Mouse (Mus musculus) lung, postnatal 10 days (tissue): ENCODE results near the gene Ugt1a9.
"Not testable (repeated sequence)": the region's sequence is repeated elsewhere in the genome, so short reads cannot be mapped to it uniquely, and the experiment has no call there.

Experiments used
- DNase-seq: peaks from one replicate; pipeline ENCODE4 v3.0.0; 2021

Gene Ugt1a9

DNA sequence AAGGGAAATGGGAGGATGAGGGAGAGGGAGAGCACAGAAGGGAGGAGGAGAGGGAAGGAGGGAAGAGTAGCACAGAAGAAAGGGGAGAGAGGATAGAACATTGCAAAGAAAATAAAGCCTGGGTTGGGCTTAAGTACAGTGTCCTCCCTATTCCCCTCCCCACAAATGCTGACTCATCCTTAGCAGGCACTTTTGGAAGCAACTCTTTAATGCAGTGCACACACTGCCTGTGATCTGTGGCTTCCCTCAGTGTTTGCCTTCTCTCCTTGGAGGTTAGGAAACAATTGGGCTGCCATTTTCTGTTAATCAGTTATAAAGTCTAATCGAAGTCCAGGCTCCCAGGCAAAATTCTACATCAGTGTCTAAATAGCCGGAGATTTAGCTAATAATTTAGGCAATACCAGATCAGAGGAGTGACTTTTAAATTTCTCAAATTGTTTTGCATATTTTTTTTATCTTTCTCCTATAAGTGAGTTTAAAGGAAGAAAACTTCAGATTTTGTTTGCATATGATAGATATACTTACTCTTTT is 38.5 kb downstream of the Ugt1a9 start:
- not testable (repeated sequence) for DNase-seq

DNA sequence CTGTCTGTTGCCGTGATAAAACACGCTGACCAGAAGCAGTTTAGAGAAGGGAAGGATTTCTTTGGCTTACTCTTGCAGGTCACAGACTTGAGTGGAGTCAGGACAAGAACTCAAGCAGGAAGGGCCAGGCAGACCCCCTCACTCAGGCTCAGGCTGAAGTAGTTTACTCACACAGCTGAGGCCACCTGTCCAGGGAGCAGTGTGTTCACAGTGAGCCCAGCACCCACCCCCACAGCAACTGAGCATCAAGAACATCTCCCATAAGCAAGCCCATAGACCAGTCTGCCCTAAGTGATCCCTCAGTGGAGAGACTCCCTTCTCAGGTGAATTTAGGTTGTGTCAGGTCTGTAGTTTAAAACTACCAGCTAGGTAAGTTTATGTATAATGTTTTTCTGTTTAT is 39.0 kb downstream of the Ugt1a9 start:
- DNase-seq = not testable (repeated sequence)

DNA sequence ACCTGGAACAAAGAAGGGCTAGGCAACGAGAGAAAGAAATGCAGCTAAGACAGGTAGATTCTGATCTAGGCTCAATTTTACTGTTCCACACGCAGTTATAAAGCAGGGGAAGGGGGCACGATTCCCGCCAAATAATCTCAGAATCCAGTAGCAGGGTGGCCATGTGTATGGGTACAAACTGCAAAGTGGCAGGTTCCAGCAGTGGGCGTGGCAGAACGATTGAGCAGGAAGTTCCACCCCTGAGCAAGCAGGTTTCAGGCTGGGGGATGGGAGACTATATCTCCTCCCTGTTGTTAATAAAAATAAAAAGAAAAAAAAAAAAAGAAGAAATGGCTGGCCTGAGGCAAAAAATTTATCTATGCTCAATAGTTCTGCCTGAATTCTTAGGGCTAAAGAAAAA is 42.2 kb downstream of the Ugt1a9 start:
- not testable (repeated sequence) for DNase-seq

DNA sequence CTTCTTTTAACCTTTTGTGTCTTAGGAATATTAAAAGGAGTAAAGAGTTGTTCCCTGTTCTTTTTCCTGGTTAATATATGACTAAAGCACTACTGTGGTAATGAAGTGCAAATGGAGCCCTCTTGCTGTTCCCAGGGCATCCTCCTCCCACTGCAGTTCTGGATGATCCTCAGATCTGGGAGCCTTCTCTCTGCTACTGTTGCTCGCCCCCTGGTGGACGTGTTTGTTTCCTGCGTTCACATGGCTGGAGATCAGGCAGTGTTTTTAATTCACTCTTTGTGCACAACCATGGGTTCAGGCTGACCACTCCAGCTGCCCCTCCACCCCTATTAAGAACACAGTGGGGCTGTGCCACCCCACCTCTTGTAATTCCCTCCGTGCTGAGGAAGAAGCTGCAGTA is 50.0 kb downstream of the Ugt1a9 start:
- DNase-seq = not testable (repeated sequence)

DNA sequence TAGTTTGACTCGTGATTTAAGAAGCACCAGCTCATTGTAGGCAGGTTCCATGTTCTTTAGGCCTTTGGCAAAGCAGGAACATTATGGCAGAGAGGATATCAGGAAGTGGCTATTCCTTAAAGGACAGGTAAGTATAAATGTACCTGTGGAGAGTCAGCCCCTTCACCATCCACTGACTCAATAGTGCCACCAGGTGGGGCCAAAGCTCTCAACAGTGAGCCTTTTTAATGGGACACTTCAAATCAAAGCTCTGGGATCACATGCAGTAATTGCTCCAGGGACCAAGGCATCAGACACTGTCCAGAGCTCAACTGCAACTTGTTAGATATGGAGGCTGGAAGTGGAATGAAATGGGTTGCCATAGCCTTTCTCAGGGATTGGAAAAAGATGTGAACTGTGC is 50.9 kb downstream of the Ugt1a9 start:
- peak; percentile 62 for DNase-seq

- peak; percentile 24 for DNase-seq
These were observed 55.3 kb downstream of the Ugt1a9 start for GRCm38 (mm10) chr1:88125827-88126360.

GRCm38 (mm10) chr1:88129091-88129490 is 58.5 kb downstream of the Ugt1a9 start:
- not testable (repeated sequence) for DNase-seq

DNA sequence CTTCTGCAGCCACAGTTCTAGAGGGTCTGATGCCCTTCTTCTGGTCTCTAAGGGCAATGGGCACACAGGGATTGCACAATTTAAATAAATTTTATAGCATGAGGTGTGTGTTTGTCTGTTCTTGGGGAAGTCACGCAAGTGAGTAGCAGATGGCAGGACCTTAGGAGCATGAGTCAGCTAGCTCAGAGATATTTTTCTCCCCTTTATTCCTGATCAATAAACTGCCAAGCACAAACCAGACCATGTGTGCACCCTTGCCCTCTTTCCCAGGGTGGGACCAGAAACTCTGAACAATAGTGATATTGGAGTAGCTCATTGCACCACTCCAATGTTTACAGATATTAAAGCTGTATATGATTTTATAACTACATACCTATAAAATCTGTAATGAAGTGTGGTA is 59.6 kb downstream of the Ugt1a9 start:
- DNase-seq = not testable (repeated sequence)

- no peak for DNase-seq
These were observed 63.4 kb downstream of the Ugt1a9 start for GRCm38 (mm10) chr1:88133908-88134456.

GRCm38 (mm10) chr1:88134457-88135011 is 63.9 kb downstream of the Ugt1a9 start, which contains the start of gene Ugt1a6a:
Ugt1a6a (plus strand) TSS chr1:88134809.
- peak; percentile 52 for DNase-seq

DNA sequence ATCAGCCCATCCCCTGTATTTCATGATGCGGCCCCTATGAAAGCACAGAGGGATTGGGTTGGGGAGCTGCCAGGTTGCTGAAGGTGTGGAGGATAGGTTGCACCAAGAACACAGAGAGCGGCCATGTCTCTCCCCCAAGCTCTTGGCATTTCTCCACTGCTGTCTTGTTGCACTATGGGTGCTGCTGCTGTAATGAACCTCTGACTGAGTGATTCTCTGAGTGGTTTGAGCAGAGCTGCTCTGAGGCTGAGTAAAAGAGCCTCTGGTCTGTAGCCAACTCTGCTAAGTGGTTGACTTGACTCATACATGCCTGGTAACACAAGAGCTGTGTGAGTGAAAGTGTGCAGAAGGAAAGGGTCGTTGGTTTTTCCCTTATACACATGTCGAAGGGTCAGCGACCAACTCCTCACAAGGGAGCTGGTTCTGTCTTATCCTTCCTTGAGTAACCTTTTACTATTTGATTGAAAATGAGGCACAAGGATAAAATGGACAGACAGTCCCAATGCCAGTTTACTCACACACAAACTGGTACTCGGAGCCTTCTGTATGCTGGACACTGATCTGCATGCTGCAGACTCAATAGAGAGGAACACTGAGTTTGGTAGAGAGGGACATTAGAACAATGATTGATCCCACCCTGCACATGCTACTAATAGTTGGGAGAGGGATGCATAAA is 64.8 kb downstream of the Ugt1a9 start:
- peak; percentile 26 for DNase-seq

DNA sequence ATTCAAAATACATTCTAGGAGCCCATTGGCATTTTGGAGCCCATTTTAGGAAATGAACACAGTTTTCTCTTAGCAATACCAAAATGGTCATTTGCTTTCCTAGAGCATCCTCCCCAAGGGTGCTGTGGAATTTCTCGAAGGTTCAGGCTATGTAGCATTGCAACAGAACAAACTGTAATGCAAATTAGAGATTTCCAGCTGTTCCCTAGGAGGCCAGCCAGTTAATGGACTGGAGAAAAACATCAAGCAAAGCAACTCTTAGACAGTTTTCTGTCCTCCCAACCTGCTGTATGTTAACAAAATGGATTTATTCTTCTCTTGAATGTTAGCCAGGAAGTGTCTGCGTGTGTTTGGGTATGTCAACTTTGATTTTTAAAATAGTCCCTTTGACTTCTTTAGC is 66.0 kb downstream of the Ugt1a9 start:
- peak; percentile 12 for DNase-seq

GRCm38 (mm10) chr1:88137264-88137663 is 66.7 kb downstream of the Ugt1a9 start:
- no peak for DNase-seq

DNA sequence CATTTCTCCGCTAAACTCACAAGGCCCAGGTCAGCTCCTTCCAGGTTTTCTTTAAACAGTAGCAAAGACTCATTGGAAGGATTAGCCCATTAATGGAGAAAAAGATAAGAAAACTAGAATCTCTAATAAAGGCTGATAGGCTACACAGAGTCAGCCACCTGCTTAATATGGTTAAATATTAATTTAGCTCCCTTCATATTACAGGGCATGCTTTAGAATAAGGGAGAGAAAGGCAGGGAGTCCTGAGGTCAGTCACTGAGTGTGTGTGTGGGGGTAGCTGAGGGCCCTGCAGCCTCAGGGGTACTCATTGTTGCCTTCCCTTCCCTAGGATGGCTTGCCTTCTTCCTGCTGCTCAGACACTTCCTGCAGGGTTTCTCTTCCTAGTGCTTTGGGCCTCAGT is 67.5 kb downstream of the Ugt1a9 start:
- DNase-seq = no peak

- DNase-seq = peak; percentile 25
These were observed 69.9 kb downstream of the Ugt1a9 start for GRCm38 (mm10) chr1:88140492-88140891.

DNA sequence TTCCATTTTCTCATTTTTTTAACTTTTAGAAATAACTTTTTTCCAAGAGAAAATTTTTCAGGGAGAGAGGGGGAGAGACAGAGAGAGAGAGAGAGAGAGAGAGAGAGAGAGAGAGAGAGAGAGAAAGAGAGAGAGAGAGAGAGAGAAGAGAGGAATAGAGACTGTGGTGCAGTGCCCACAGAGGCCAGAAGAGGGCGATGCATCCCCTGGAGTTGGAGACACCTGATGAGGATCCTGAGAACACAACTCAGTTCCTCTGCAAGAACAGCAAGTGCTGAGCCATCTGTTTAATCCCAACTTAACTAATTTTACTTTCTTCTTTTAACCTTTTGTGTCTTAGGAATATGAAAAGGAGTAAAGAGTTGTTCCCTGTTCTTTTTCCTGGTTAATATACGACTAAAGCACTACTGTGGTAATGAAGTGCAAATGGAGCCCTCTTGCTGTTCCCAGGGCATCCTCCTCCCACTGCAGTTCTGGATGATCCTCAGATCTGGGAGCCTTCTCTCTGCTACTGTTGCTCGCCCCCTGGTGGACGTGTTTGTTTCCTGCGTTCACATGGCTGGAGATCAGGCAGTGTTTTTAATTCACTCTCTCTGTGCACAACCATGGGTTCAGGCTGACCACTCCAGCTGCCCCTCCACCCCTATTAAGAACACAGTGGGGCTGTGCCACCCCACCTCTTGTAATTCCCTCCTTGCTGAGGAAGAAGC is 73.5 kb downstream of the Ugt1a9 start:
- peak; percentile 61 for DNase-seq

DNA sequence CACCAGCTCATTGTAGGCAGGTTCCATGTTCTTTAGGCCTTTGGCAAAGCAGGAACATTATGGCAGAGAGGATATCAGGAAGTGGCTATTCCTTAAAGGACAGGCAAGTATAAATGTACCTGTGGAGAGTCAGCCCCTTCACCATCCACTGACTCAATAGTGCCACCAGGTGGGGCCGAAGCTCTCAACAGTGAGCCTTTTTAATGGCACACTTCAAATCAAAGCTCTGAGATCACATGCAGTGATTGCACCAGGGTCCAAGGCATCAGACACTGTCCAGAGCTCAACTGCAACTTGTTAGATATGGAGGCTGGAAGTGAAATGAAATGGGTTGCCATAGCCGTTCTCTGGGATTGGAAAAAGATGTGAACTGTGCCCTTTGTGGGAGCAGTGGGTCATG is 74.7 kb downstream of the Ugt1a9 start:
- peak; percentile 36 for DNase-seq

GRCm38 (mm10) chr1:88150133-88150532 is 79.5 kb downstream of the Ugt1a9 start:
- not testable (repeated sequence) for DNase-seq

- no peak for DNase-seq
These were observed 87.8 kb downstream of the Ugt1a9 start for GRCm38 (mm10) chr1:88158430-88158829.

DNA sequence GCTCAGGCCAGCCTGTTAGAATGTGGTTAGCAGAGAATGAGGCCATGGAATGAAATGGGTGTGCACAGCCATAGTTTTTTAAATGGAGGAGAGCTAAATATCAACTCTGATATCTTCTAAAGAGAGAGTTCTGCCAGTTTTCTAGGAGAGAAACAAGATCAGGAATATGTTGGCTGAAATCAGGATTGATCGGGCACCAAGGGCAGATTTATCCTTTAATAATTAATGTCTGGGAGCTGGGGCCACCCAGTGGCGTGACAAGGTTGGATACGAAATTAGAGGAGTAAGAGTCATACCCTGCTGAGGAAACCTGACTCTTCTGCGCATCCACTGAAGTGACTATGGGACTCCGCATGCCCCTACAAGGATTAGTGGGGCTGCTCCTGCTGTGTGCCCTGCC is 95.1 kb downstream of the Ugt1a9 start, which contains the start of gene Ugt1a5:
Gene Ugt1a5 (plus strand): TSS at position 302 of the 400 bp plus-strand sequence.
- no peak for DNase-seq

- DNase-seq = not testable (repeated sequence)
These were observed 101.6 kb downstream of the Ugt1a9 start for GRCm38 (mm10) chr1:88172190-88172589.

- no peak for DNase-seq
These were observed 109.1 kb downstream of the Ugt1a9 start for GRCm38 (mm10) chr1:88179657-88180056.

- DNase-seq = no peak
These were observed 115.8 kb downstream of the Ugt1a9 start for GRCm38 (mm10) chr1:88186325-88186935.
